Mouse (Mus musculus): ENCODE results near the gene Prkacb.

- TF ChIP-seq POLR2A (IDR thresholded peaks at IDR 0.05; ENCODE audit: extremely low read depth, insufficient read depth, low read length) (no peak), CTCF (IDR thresholded peaks at IDR 0.05; ENCODE audit: low read depth, low read length) (no peak)
Observed at GRCm38 (mm10) chr3:146766071-146766605, 46.7 kb downstream of the Prkacb start.

Measured in liver, adult 2 months (tissue).